Mouse (Mus musculus) limb, embryonic 14.5 days (tissue): ENCODE results near the gene Serhl. TPM values are rescaled to one million over a fixed set of nuclear protein-coding genes. Genes with fewer than 3 reads are reported as not detected.

Experiments used
- ATAC-seq: fragments of 200-750 bp; cut with Nextera tagmentation; 2 replicates; pipeline ENCODE4 v1.8.0; 2017; ENCODE audit warnings: low read depth, moderate number of reproducible peaks, moderate TSS enrichment; ENCODE audit not compliant: low FRiP score
- DNase-seq: peaks from one replicate; pipeline ENCODE4 v3.0.0-alpha.2; 2015; ENCODE audit warnings: low spot score
- H3K27ac ChIP-seq: fragments of 300-500 bp; sonication (generic); replicated peaks from 2 replicates; pipeline ENCODE4 v1.5.1; 2014; ENCODE audit warnings: low read depth, mild to moderate bottlenecking, low read length, moderate library complexity, mixed read lengths
- H3K27me3 ChIP-seq: fragments of 300-500 bp; sonication (generic); 2 replicates; pipeline ENCODE4 v1.6.1; 2014; ENCODE audit warnings: low read length, mixed read lengths; ENCODE audit not compliant: control insufficient read depth, insufficient read depth
- H3K36me3 ChIP-seq: fragments of 300-500 bp; sonication (generic); 2 replicates; pipeline ENCODE4 v1.6.1; 2014; ENCODE audit warnings: mild to moderate bottlenecking, low read length, moderate library complexity, mixed read lengths; ENCODE audit not compliant: control insufficient read depth, insufficient read depth
- H3K4me1 ChIP-seq: fragments of 300-500 bp; sonication (generic); 2 replicates; pipeline ENCODE4 v1.6.1; 2014; ENCODE audit warnings: antibody characterized with exemption, low read length, mixed read lengths; ENCODE audit not compliant: control insufficient read depth, insufficient read depth
- H3K4me2 ChIP-seq: fragments of 300-500 bp; sonication (generic); replicated peaks from 2 replicates; pipeline ENCODE4 v1.6.1; 2014; ENCODE audit warnings: low read depth, mild to moderate bottlenecking, low read length, moderate library complexity; ENCODE audit not compliant: severe bottlenecking
- H3K4me3 ChIP-seq: fragments of 300-500 bp; sonication (generic); replicated peaks from 2 replicates; pipeline ENCODE4 v1.5.1; 2014; ENCODE audit warnings: low read length
- H3K9ac ChIP-seq: fragments of 300-500 bp; sonication (generic); 2 replicates; pipeline ENCODE4 v1.6.1; 2014; ENCODE audit warnings: mild to moderate bottlenecking, low read depth, low read length, moderate library complexity; ENCODE audit not compliant: severe bottlenecking
- H3K9me3 ChIP-seq: fragments of 300-500 bp; sonication (generic); 2 replicates; pipeline ENCODE4 v1.6.1; 2016; ENCODE audit warnings: low read length; ENCODE audit not compliant: control insufficient read depth
- POLR2A ChIP-seq: fragments of 200-500 bp; IDR thresholded peaks from 2 replicates; pipeline ENCODE4 v1.8.0; 2012; ENCODE audit warnings: inconsistent platforms, mild to moderate bottlenecking, moderate library complexity, borderline replicate concordance; ENCODE audit not compliant: insufficient read depth, insufficient read length; ENCODE audit errors: extremely low read depth
- WGBS: fragments of 180-500 bp; shearing (Covaris S2); extraction: QIAGEN DNeasy Blood & Tissue Kit; methylation state at CpG from one replicate; pipeline ENCODE4 v1.1.7; 2014; 5-methylcytosine and 5-hydroxymethylcytosine counted together
- polyA plus RNA-seq, 2 experiments: library from polyadenylated mRNA; depleted of rRNA in 1 of 2; stranded (reverse) in 1 of 2; unstranded in 1 of 2; fragments of >200 nt; fragmentation: Nextera tagmentation in 1 of 2; extraction: Ambion mirVana in 1 of 2; gene quantifications; 2 replicates each; pipeline versions ENCODE4 v1.2.1 to v1.2.3; 2012 to 2014

Serhl gene
- polyA plus RNA-seq, 2 experiments, result 62.7 to 68.2 TPM

- no peak overlapping the region for H3K9ac ChIP-seq
- H3K4me3 ChIP-seq, result no peak overlapping the region
- H3K27ac ChIP-seq, result no peak overlapping the region
- peak; percentile 72 for DNase-seq
- no peaks in the 10 kb centered on the region for H3K9me3 ChIP-seq
- TF ChIP-seq POLR2A, result no peak
- no peaks in the 10 kb centered on the region for H3K27me3 ChIP-seq
- peaks cover 4% of the 10 kb centered on the region; the same call in 1 of the 2 replicates for H3K4me1 ChIP-seq
- no peak overlapping the region for H3K4me2 ChIP-seq
- H3K36me3 ChIP-seq, result no peaks in the 10 kb centered on the region
- WGBS, result 52% methylated on average over 4 of the region's 4 CpGs
- ATAC-seq, result no peak
Measured at GRCm38 (mm10) chr15:83065543-83065942, 23.8 kb upstream of the Serhl start.

- 95% methylated on average over 5 of the region's 5 CpGs for WGBS
- H3K9ac ChIP-seq, result no peak overlapping the region
- no peak overlapping the region for H3K4me3 ChIP-seq
- no peaks in the 10 kb centered on the region for H3K27me3 ChIP-seq
- no peaks in the 10 kb centered on the region for H3K36me3 ChIP-seq
- no peak overlapping the region for H3K4me2 ChIP-seq
- DNase-seq, result no peak
- no peak for ATAC-seq
- H3K27ac ChIP-seq, result no peak overlapping the region
- peaks cover 8% of the 10 kb centered on the region; the same call in 1 of the 2 replicates for H3K4me1 ChIP-seq
- peaks cover 4% of the 10 kb centered on the region; the same call in 1 of the 2 replicates for H3K9me3 ChIP-seq
- TF ChIP-seq POLR2A, result no peak
Measured at GRCm38 (mm10) chr15:83068270-83068669, 21.0 kb upstream of the Serhl start.

GRCm38 (mm10) chr15:83070942-83071341, 18.4 kb upstream of the Serhl start:
- WGBS, result 44% methylated on average over 3 of the region's 3 CpGs
- Histone ChIP-seq H3K27ac (no peak overlapping the region), H3K9me3 (peaks cover 4% of the 10 kb centered on the region; the same call in 1 of the 2 replicates)

GRCm38 (mm10) chr15:83071752-83072151, 17.6 kb upstream of the Serhl start:
- peaks cover 4% of the 10 kb centered on the region; the same call in 1 of the 2 replicates for H3K9me3 ChIP-seq
- ATAC-seq (no peak), DNase-seq (no peak)
- H3K27me3 ChIP-seq, result no peaks in the 10 kb centered on the region
- H3K4me2 ChIP-seq, result no peak overlapping the region
- H3K36me3 ChIP-seq, result no peaks in the 10 kb centered on the region
- WGBS, result 85% methylated on average over 5 of the region's 5 CpGs
- no peak overlapping the region for H3K9ac ChIP-seq
- H3K4me1 ChIP-seq, result peaks cover 4% of the 10 kb centered on the region; the same call in 1 of the 2 replicates
- no peak overlapping the region for H3K4me3 ChIP-seq
- H3K27ac ChIP-seq, result no peak overlapping the region
- TF ChIP-seq POLR2A, result no peak

More at GRCm38 (mm10) chr15:83070942-83071341, 18.4 kb upstream of the Serhl start:
- DNase-seq (peak; percentile 78), ATAC-seq (peak; percentile 63)
- Histone ChIP-seq H3K4me2 (no peak overlapping the region), H3K4me3 (no peak overlapping the region), H3K27me3 (no peaks in the 10 kb centered on the region), H3K36me3 (no peaks in the 10 kb centered on the region), H3K9ac (no peak overlapping the region), H3K4me1 (peaks cover 4% of the 10 kb centered on the region; the same call in 1 of the 2 replicates)
- no peak for TF ChIP-seq POLR2A

- no peak overlapping the region for H3K4me3 ChIP-seq
- H3K9ac ChIP-seq, result no peak overlapping the region
- no peaks in the 10 kb centered on the region for H3K36me3 ChIP-seq
- peaks cover 4% of the 10 kb centered on the region; the same call in 1 of the 2 replicates for H3K9me3 ChIP-seq
- no peak for TF ChIP-seq POLR2A
- no peaks in the 10 kb centered on the region for H3K27me3 ChIP-seq
- no peak overlapping the region for H3K27ac ChIP-seq
- peaks cover 4% of the 10 kb centered on the region; the same call in 1 of the 2 replicates for H3K4me1 ChIP-seq
- H3K4me2 ChIP-seq, result no peak overlapping the region
- ATAC-seq (no peak), DNase-seq (no peak)
- WGBS, result 82% methylated on average over 4 of the region's 4 CpGs
Measured at GRCm38 (mm10) chr15:83074179-83074578, 15.1 kb upstream of the Serhl start.
